Mouse (Mus musculus): ENCODE results near the gene Itpkc.

DNA sequence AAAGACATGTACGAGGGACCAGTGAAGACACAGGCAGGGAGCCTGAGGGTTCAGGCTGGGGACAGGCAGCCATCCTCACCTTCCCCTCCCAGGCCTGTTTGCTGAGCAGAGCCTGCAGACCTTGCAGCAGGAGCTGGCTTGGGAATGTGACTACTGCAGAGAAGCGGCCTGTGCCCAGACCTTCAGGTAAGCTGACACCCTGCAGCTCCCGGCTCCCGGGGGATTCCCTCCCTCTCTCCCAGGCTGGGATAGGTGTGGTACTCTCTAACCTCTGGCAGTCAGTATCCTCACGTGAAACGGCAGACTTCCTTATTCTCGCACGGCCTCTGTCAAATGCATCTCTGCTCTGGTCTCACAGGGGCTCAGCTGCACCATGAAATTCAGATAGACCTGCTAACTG lies 14.8 kb upstream of the Itpkc start:
- TF ChIP-seq POLR2A (IDR thresholded peaks at IDR 0.05; ENCODE audit: borderline replicate concordance, insufficient read depth, low read length) (no peak), CTCF (IDR thresholded peaks at IDR 0.05; ENCODE audit: borderline replicate concordance, insufficient read depth, low read depth, low read length) (no peak)
